Mouse (Mus musculus) midbrain, embryonic 15.5 days (tissue): ENCODE results near the gene Gast. TPM values are rescaled to one million over a fixed set of nuclear protein-coding genes. Genes with fewer than 3 reads are reported as not detected.
A peak's percentile ranks its signal among the peaks of the same experiment; 100 is the strongest.
"Not testable (repeated sequence)": the region's sequence is repeated elsewhere in the genome, so short reads cannot be mapped to it uniquely, and the experiment has no call there.

Experiments
- ATAC-seq: fragments of 200-750 bp; cut with Nextera tagmentation; replicated peaks from 2 replicates; pipeline ENCODE4 v1.8.0; 2017; ENCODE audit warnings: moderate TSS enrichment
- H3K27ac ChIP-seq: fragments of 300-500 bp; sonication (generic); 2 replicates; pipeline ENCODE4 v1.5.1; 2015; ENCODE audit warnings: mild to moderate bottlenecking, inconsistent platforms
- H3K27me3 ChIP-seq: fragments of 300-500 bp; sonication (generic); replicated peaks from 2 replicates; pipeline ENCODE4 v1.6.1; 2015; ENCODE audit warnings: inconsistent platforms
- H3K36me3 ChIP-seq: fragments of 300-500 bp; sonication (generic); replicated peaks from 2 replicates; pipeline ENCODE4 v1.6.1; 2015; ENCODE audit warnings: inconsistent platforms
- H3K4me1 ChIP-seq: fragments of 300-500 bp; sonication (generic); 2 replicates; pipeline ENCODE4 v1.6.1; 2015; ENCODE audit warnings: inconsistent platforms
- H3K4me2 ChIP-seq: fragments of 300-500 bp; sonication (generic); 2 replicates; pipeline ENCODE4 v1.6.1; 2015; ENCODE audit warnings: inconsistent platforms, mild to moderate bottlenecking, moderate library complexity
- H3K4me3 ChIP-seq: fragments of 300-500 bp; sonication (generic); 2 replicates; pipeline ENCODE4 v1.5.1; 2015; ENCODE audit warnings: mild to moderate bottlenecking, inconsistent platforms
- H3K9ac ChIP-seq: fragments of 300-500 bp; sonication (generic); 2 replicates; pipeline ENCODE4 v1.6.1; 2015; ENCODE audit warnings: mild to moderate bottlenecking, inconsistent platforms
- H3K9me3 ChIP-seq: fragments of 300-500 bp; sonication (generic); 2 replicates; pipeline ENCODE4 v1.6.1; 2016; ENCODE audit warnings: inconsistent platforms
- WGBS: fragments of 180-500 bp; shearing (Covaris S2); methylation state at CpG from one replicate; pipeline ENCODE4 v1.1.7; 2015; ENCODE audit warnings: mixed read lengths; 5-methylcytosine and 5-hydroxymethylcytosine counted together
- polyA plus RNA-seq: library from polyadenylated mRNA; unstranded; fragments of >200 nt; fragmentation: Nextera tagmentation; extraction: Ambion mirVana; gene quantifications from 2 replicates; pipeline ENCODE4 v1.2.1, GENCODE M21; 2015

Gast gene
- polyA plus RNA-seq, 1 experiment from 2014 or later = 2.0 TPM

DNA sequence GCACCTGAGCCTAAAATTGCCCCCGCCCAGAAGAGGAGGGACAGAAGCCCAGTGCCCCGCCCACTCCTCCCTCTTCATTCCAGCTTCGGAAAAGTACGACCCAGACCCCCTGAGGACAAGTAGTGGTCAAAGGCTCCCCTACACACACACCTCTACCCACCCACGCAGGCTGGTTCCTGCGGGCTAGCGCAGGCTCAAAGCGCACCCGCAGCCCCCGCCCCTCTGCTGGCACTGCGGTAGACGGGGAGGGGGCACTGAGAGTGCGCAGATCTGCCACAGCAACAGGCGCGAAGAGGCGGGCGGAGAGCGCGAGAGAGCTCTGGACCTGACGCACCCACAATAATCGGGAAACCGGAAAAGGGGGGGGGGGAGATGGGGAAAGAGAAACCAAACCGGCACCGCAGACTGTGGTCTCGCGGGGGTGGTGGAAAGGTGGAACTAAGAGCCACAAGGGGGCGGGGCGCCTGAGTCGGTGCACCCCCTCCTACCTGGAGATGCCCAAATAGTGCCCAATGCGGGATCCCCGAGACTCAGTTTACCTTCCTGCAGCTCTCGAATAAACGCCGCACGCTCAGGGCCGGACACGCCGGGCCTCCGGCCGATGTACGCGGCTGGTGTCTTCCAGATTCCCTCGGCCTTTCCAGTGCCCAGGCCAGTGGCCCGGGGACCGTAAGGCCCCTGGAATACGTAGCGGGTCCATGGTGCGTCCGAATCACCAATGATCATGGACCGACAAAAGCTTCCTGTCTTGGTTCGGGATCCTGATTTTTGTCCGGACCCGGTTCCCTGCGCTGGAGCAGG lies 21.1 kb downstream of the Gast start:
- Histone ChIP-seq H3K27ac (peak overlapping the region; percentile 78), H3K9ac (peak overlapping the region; percentile 77), H3K27me3 (no peaks in the 10 kb centered on the region), H3K4me3 (peak overlapping the region; percentile 78), H3K4me1 (peaks cover 28% of the 10 kb centered on the region), H3K36me3 (no peaks in the 10 kb centered on the region), H3K4me2 (peak overlapping the region; percentile 90), H3K9me3 (no peaks in the 10 kb centered on the region)
- ATAC-seq = peak; percentile 56
- under 1% methylated on average over 54 of the region's 54 CpGs for WGBS

DNA sequence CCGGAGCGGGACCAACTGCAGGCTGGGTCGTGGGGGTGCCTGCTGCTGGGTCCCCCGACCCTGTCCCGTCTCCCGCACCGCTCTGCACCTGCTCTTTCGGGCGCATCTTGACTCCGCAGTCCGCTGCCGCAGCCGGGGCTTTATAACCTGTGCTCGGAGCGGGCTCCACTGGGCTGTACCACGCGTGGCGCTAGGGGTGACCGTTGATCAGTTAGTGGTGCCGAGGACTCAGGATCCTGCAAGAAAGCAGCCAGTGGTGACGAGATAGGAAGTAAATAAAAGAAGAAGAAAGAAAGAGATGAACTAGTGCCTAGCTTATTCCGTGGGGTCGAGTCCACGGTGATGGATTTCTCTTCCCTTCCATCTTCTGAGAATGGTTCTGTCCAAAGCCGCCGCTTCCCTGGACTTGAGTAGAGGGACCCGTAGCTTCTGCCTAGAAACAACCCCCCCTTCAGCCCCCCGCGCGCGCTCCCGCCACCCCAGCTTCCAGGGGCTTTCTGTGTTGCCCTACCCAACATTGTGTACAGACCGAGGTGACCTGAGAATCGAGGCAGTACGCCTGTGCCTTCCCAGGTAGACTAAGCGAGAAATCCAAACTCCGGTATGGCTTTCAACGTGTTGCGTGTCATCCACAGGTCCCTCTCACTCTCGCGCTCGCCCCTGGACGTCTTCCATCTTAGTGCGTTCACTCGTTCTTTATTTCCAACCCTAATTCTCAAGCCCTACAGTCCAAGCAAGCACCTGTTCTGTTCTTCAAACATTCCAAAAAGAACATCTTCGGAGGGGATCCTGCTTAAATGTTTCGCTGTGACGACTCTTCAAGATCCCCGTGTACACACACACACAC lies 22.0 kb downstream of the Gast start, which contains the start of gene Hap1:
Gene Hap1 (minus strand): TSS at position 157 of the 847 bp plus-strand sequence.
- H3K4me3 ChIP-seq = peak within 1 kb of the TSS; percentile 78
- H3K36me3 ChIP-seq = no peaks in the 10 kb centered on the region
- H3K9ac ChIP-seq = peak within 1 kb of the TSS; percentile 77
- H3K9me3 ChIP-seq = no peaks in the 10 kb centered on the region
- peak within 1 kb of the TSS; percentile 90 for H3K4me2 ChIP-seq
- peak within 1 kb of the TSS; percentile 78 for H3K27ac ChIP-seq
- under 1% methylated on average over 49 of the region's 49 CpGs for WGBS
- H3K27me3 ChIP-seq = no peaks in the 10 kb centered on the region
- peak; percentile 79 for ATAC-seq
- H3K4me1 ChIP-seq = peaks cover 28% of the 10 kb centered on the region

DNA sequence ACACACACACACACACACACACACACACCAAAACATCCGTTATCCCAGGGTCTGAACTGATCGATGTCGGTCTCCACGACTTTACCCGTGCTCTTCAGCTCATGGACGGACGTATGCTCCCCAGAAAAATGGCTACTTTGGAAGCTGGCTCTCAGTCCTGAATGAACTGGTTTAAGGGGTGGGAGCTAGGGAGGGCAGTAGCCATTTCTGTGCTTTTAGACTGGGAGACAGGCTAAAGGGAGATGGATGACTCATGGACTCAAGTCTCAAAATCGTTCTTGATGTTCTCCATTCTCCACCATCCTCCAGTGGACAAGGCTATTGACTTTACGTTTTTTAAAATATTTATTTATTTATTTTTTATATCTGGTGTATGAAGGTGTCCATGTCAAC lies 22.6 kb downstream of the Gast start:
- H3K9me3 ChIP-seq = no peaks in the 10 kb centered on the region
- ATAC-seq = no peak

DNA sequence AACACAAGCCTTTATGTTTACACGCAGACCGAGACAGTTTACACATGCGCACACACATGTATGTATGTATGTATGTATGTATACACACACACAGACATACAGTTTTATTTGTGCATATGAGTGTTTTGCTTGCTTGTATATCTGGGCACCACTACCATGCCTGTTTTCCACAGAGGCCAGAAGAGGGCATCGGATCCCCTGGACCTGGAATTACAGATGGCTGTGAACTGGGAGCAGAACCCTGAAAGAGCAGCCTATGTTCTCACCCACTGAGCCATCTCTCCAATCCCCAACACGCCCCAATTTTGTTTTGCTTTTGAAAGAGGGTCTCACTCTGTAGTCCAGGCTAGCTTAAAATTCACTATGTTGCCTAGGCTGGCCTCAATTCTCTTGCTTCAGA lies 23.2 kb downstream of the Gast start:
- Histone ChIP-seq H3K4me3 (no peak overlapping the region), H3K27me3 (no peaks in the 10 kb centered on the region), H3K36me3 (no peaks in the 10 kb centered on the region), H3K4me2 (no peak overlapping the region), H3K27ac (no peak overlapping the region), H3K9ac (no peak overlapping the region), H3K4me1 (peaks cover 17% of the 10 kb centered on the region), H3K9me3 (no peaks in the 10 kb centered on the region)
- 61% methylated on average over 5 of the region's 5 CpGs for WGBS
- no peak for ATAC-seq

More for the DNA sequence above, 22.6 kb downstream of the Gast start:
- no peaks in the 10 kb centered on the region for H3K27me3 ChIP-seq
- peak overlapping the region; percentile 90 for H3K4me2 ChIP-seq
- peaks cover 22% of the 10 kb centered on the region for H3K4me1 ChIP-seq
- H3K4me3 ChIP-seq = peak overlapping the region; percentile 78
- no peaks in the 10 kb centered on the region for H3K36me3 ChIP-seq
- H3K9ac ChIP-seq = peak overlapping the region; percentile 77; the same call in 1 of the 2 replicates
- WGBS = 14% methylated on average over 9 of the region's 9 CpGs
- peak overlapping the region; percentile 78 for H3K27ac ChIP-seq

DNA sequence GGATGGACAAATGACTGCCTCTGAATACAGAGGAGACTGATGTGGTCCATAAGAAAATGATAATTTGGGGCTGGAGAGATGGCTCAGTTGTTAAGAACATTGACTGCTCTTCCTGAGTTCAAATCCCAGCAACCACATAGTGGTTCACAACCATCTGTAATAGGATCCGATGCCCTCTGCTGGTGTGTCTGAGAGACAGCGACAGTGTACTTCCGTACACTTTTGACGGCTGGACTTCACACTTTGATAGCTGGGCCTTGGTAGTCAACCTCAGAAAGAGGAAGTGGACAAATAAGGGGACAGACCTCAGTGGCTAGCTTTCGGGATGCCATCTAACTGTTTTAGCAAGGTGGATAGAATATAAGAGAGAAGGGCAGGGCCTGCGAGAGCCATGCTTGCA lies 26.0 kb downstream of the Gast start:
- no peak overlapping the region for H3K9ac ChIP-seq
- H3K4me2 ChIP-seq = no peak overlapping the region
- no peak overlapping the region for H3K4me3 ChIP-seq
- H3K27me3 ChIP-seq = no peaks in the 10 kb centered on the region
- H3K4me1 ChIP-seq = peaks cover 10% of the 10 kb centered on the region
- H3K27ac ChIP-seq = no peak overlapping the region
- H3K9me3 ChIP-seq = no peaks in the 10 kb centered on the region
- 84% methylated on average over 6 of the region's 6 CpGs for WGBS
- H3K36me3 ChIP-seq = no peaks in the 10 kb centered on the region
- no peak for ATAC-seq

DNA sequence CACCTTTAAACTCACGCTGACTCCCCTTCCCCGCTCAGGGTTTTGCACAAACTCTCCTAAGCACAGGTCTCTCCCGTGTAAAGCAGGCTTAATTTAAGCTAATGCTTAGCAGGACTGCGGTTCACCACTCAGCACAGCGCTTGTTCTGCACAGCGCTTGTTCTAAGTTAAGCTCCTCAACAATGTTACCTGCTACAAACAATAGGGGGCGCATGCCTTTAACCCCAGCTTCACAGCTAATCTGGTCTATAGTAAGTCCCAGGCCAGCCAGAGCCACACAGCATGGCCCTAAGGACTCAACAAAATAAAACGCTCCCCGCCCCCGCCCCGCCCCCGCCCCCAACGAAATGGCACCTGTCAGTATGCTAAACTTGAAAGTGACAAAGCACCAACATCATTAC lies 26.9 kb downstream of the Gast start:
- not testable (repeated sequence) for H3K4me3 ChIP-seq, H3K36me3 ChIP-seq, H3K9me3 ChIP-seq, H3K27ac ChIP-seq, H3K4me2 ChIP-seq, H3K9ac ChIP-seq, ATAC-seq, H3K4me1 ChIP-seq, H3K27me3 ChIP-seq
- no CpG with 5 or more reads among the region's 13 CpGs for WGBS

DNA sequence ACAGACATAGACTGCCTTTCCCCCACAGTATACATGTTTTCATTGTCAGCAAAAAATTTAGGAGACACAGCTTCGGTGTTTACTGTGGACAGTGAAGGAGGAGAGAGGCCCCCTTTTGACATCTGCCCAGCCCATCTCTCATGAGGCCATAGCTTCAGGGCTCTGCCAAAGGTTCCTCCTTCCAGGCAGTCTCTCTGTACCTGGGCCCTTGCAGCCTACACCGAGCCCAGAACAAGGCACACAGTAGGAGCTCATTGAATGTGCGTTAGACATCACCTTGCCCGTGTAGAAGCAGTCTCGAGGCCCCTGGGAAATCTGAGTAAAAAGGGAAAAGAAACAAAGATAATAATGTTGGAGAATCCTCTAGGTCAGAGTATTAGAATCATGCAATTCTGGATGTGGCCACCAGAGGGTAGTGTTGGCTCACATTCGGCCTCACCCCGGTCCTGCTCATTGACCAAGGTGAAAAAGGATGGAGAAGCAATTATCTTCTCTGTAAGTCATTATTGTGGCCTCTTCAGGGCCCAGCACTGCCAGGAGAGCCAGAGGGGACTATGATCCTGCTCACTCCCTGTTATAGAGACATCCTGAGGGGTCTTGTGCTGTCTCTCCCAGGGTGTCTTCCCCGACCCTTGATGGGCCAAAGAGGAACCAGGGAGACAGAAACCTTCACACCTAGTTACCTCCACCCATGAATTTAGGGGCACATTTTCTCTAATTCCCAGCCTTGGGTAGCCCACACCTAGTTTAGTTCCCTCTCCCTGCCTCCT lies 28.2 kb downstream of the Gast start:
- Histone ChIP-seq H3K9ac (no peak overlapping the region), H3K36me3 (no peaks in the 10 kb centered on the region), H3K9me3 (no peaks in the 10 kb centered on the region), H3K27ac (0 out of 2 replicates have a peak overlapping the region, but pooled peaks have one; percentile 45), H3K4me1 (peaks cover 9% of the 10 kb centered on the region), H3K4me2 (no peak overlapping the region), H3K4me3 (no peak overlapping the region), H3K27me3 (no peaks in the 10 kb centered on the region)
- WGBS = 15% methylated on average over 8 of the region's 8 CpGs
- ATAC-seq = peak; percentile 72

DNA sequence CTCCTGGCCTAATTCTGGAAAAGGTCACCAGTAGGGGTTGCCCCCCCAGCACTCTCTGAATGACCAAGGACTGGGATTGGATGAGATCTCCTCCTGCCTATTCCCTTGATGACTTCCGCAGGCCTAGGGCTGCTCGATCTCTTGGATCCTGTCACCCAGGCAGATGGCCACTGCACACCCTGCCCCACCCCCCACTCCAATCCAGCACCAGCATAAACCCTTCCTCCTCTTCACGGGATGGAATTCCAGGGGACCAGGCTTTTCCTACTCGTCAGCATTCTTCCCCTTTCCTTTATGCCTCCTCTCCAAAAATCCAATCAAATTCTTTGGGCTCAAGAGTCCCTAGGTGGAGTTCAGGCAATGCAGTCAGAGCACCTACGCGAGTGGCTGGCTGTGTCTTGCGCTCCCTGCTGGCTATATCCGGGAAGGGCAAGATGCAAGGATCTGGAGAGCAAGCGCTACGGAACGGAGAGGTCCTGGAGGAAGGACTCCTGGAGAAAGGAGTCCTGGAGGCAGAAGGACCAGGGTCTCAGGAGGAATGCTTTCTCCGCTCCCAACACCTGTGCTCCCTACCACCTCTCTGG lies 28.9 kb downstream of the Gast start:
- WGBS = 18% methylated on average over 12 of the region's 12 CpGs
- Histone ChIP-seq H3K4me3 (no peak overlapping the region), H3K27me3 (no peaks in the 10 kb centered on the region), H3K9me3 (no peaks in the 10 kb centered on the region), H3K4me2 (no peak overlapping the region), H3K4me1 (peaks cover 9% of the 10 kb centered on the region), H3K36me3 (no peaks in the 10 kb centered on the region), H3K27ac (0 out of 2 replicates have a peak overlapping the region, but pooled peaks have one; percentile 45), H3K9ac (no peak overlapping the region)
- 0 out of 2 replicates have a peak, but pooled peaks have one; percentile 51 for ATAC-seq

DNA sequence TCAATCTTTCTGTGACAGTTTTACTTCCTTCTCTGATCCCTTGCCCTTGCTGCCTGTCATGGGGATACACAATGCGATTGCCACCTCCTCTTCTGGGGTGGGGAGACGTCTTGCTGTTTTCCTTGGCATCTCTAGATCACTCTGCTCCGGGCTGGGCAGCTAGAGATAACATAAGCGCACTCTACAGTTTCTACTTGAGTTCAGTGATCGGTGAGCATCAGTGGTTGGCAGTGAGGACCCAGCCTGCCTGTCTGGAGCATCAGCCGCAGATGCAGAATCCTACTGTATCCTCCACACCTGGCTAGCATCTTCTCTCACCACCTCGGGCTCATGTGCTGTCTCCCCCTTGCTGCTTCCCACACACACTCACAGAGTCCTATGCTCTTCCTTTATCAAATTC lies 34.9 kb downstream of the Gast start:
- no peaks in the 10 kb centered on the region for H3K27me3 ChIP-seq
- no peaks in the 10 kb centered on the region for H3K4me1 ChIP-seq
- H3K9ac ChIP-seq = no peak overlapping the region
- H3K9me3 ChIP-seq = no peaks in the 10 kb centered on the region
- no peak for ATAC-seq
- H3K4me3 ChIP-seq = no peak overlapping the region
- H3K36me3 ChIP-seq = peaks cover 19% of the 10 kb centered on the region; the same call in 1 of the 2 replicates
- H3K4me2 ChIP-seq = no peak overlapping the region
- 82% methylated on average over 7 of the region's 7 CpGs for WGBS
- H3K27ac ChIP-seq = no peak overlapping the region

DNA sequence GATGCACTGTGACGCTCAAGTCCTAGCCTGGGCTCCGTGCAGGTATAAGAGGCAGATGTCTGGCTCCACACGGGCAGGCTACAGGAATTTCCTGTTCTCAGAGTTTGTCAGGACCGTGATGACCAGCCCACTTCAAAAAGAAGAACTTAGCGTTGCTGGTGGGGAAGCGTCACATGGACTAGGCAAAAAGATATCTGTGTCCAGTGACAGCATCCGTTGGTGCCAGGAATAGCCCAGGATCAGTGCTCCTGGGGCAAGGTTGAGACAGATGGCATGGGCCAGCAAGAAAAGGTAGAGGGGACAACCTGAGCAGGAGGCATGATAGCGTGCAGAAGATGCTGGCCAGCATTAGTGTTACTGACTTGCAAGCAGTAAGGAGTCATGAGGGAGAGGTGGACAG lies 35.6 kb downstream of the Gast start:
- ATAC-seq = no peak
- Histone ChIP-seq H3K9me3 (no peaks in the 10 kb centered on the region), H3K9ac (no peak overlapping the region), H3K4me1 (no peaks in the 10 kb centered on the region), H3K27me3 (no peaks in the 10 kb centered on the region), H3K4me3 (no peak overlapping the region), H3K27ac (no peak overlapping the region), H3K36me3 (peaks cover 23% of the 10 kb centered on the region; the same call in 1 of the 2 replicates), H3K4me2 (no peak overlapping the region)
- 88% methylated on average over 8 of the region's 8 CpGs for WGBS

DNA sequence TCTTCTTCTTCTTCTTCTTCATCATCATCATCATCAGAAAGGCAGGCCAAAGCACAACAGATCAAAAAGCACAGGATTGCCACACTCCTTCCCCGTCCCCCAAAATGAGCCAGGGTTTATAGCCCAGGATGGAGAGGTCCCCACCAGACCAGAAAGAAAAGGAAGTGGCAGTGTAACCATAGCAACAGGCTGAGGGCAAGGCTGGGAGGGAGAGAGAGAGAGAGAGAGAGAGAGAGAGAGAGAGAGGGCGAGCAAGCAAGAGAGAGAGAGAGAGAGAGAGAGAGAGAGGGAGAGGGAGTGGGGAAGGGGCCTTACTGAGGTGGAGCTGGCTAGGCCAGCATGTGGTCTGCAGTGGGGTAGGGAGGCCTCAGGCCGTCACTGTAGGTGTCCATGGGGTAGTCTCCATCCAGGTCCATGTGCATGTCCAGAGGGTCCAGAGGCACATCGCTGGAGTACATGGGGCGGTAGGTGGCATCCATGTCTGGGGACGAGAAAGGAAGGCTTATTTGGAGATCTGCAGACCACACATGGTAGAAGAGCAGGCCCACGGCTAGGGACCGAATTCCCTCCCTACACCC lies 37.9 kb downstream of the Gast start:
- peaks cover 42% of the 10 kb centered on the region for H3K36me3 ChIP-seq
- no peaks in the 10 kb centered on the region for H3K27me3 ChIP-seq
- no peaks in the 10 kb centered on the region for H3K4me1 ChIP-seq
- peak; percentile 46 for ATAC-seq
- H3K4me3 ChIP-seq = no peak overlapping the region
- no peak overlapping the region for H3K4me2 ChIP-seq
- H3K9me3 ChIP-seq = no peaks in the 10 kb centered on the region
- WGBS = 51% methylated on average over 8 of the region's 8 CpGs
- H3K9ac ChIP-seq = no peak overlapping the region
- H3K27ac ChIP-seq = no peak overlapping the region
